Mouse (Mus musculus): ENCODE measurements at regions not wholly inside any gene's neighbourhood (a gene's known extent, or its start where the extent isn't known, plus 50 kb on each side); places are given as distances from the start of the nearest gene placed in this dataset.
"Not testable (repeated sequence)": the region's sequence is repeated elsewhere in the genome, so short reads cannot be mapped to it uniquely, and the experiment has no call there.

DNA sequence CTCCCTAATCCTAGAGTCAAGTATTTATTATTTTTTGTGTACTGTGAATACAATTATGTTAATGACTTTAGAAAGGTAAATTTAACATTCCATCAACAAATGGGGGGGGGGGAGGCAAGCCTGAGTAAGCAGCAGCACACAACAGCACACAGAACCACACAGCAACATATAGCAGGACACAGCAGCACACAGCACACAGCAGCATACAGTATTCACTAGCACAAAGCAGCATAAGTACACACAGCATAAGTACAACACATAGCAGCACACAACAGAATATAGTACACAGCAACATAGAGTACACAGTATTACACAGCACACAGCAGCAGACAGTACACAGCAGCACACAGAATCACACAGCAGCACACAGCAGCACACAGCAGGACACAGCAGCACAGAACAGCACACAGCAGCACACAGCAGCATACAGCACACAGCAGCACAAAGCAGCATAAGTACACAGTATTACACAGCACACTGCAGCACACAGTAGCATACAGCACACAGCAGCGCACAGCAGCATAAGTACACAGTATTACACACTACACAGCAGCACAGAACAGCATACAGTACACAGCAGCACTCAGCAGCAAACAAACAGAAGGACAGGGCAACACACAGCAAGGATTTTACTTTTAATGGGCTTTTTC lies 605.7 kb downstream of the Tbl1xr1 start:
- no peak for DNase-seq (ENCODE audit: low read depth in 3 of 3, low spot score in 3 of 3)
- Histone ChIP-seq H3K27me3 (ENCODE audit: control insufficient read depth, insufficient read depth, low read length) (no peaks in the 10 kb centered on the region), H3K27ac (no peak overlapping the region), H3K9ac (replicated peaks) (no peak overlapping the region), H3K4me3 (ENCODE audit: insufficient read depth in 1 of 2, low read depth in 2 of 2, low read length in 2 of 2) (no peak overlapping the region), H3K36me3 (replicated peaks; ENCODE audit: control insufficient read depth, insufficient read depth, low read depth) (no peaks in the 10 kb centered on the region), H3K4me2 (ENCODE audit: low read depth) (no peak overlapping the region), H3K9me3 (ENCODE audit: control insufficient read depth, low read length) (no peaks in the 10 kb centered on the region), H3K4me1 (replicated peaks; ENCODE audit: control insufficient read depth in 2 of 2, insufficient read depth in 2 of 2, low read length in 1 of 2) (no peaks in the 10 kb centered on the region)
- no peak for ATAC-seq (ENCODE audit: insufficient read depth)
- no peak for TF ChIP-seq EP300 (IDR thresholded peaks at IDR 0.05; ENCODE audit: low read depth)
- no peak for TF ChIP-seq CTCF (IDR thresholded peaks at IDR 0.05; ENCODE audit: low read depth)
- 41% methylated on average over 1 of the region's 1 CpGs for WGBS (ENCODE audit: insufficient replicate concordance)

DNA sequence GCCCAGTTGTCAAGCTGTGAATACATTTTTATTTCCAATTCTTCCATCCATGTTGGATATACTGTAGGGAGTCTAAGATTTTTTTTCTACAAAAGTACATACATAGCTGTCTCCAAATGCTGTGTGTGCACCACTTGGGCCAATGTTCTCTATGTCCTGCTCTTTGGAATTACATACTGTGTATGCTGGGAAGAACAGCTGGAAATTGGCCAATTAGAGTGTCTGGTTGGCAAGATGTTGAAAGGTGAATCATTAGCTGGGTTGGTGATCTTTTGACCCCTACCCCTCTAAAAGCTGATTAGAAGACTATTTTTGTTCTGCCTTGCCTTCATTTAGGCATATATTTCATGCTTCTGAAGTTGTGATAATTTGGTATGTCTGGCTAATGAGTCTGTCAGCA lies 622.9 kb downstream of the Tbl1xr1 start:
- no peaks in the 10 kb centered on the region for H3K27me3 ChIP-seq (ENCODE audit: control insufficient read depth, insufficient read depth, low read length)
- no peak overlapping the region for H3K4me3 ChIP-seq (ENCODE audit: insufficient read depth in 1 of 2, low read depth in 2 of 2, low read length in 2 of 2)
- H3K9me3 ChIP-seq (ENCODE audit: control insufficient read depth, low read length): no peaks in the 10 kb centered on the region
- no peak overlapping the region for H3K4me2 ChIP-seq (ENCODE audit: low read depth)
- no peaks in the 10 kb centered on the region for H3K36me3 ChIP-seq (replicated peaks; ENCODE audit: control insufficient read depth, insufficient read depth, low read depth)
- peak in 1 of 3 experiments; percentile 3 for DNase-seq (ENCODE audit: low read depth in 3 of 3, low spot score in 3 of 3)
- H3K4me1 ChIP-seq (replicated peaks; ENCODE audit: control insufficient read depth in 2 of 2, insufficient read depth in 2 of 2, low read length in 1 of 2): no peaks in the 10 kb centered on the region
- H3K27ac ChIP-seq: no peak overlapping the region
- no peak for ATAC-seq (ENCODE audit: insufficient read depth)
- H3K9ac ChIP-seq (replicated peaks): no peak overlapping the region
- TF ChIP-seq EP300 (IDR thresholded peaks at IDR 0.05; ENCODE audit: low read depth) (no peak), CTCF (IDR thresholded peaks at IDR 0.05; ENCODE audit: low read depth) (no peak)

DNA sequence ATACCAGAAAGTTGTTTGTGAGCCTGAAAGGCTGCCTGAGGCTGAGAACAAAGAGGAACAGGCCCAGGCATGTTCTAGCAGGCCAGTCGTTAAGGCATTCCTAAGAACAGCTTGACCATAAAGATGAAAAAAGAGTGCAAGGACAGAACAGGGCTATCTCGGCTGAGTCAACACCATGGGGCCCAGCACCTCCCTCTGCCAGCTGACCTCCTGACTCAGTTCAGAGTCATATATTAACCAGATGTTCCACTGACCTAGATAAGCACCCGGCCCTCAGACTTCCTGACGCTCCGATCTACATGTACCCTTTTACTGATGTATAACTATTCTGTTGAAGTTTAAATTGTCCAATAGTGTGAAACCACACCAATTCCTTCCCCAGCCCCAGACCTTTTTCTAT lies 625.0 kb downstream of the Tbl1xr1 start:
- H3K4me2 ChIP-seq (ENCODE audit: low read depth); H3K4me1 ChIP-seq (replicated peaks; ENCODE audit: control insufficient read depth in 2 of 2, insufficient read depth in 2 of 2, low read length in 1 of 2); H3K36me3 ChIP-seq (replicated peaks; ENCODE audit: control insufficient read depth, insufficient read depth, low read depth); H3K27me3 ChIP-seq (ENCODE audit: control insufficient read depth, insufficient read depth, low read length); DNase-seq (ENCODE audit: low read depth in 3 of 3, low spot score in 3 of 3); H3K27ac ChIP-seq; ATAC-seq (ENCODE audit: insufficient read depth); H3K4me3 ChIP-seq (ENCODE audit: insufficient read depth in 1 of 2, low read depth in 2 of 2, low read length in 2 of 2); H3K9me3 ChIP-seq (ENCODE audit: control insufficient read depth, low read length); H3K9ac ChIP-seq (replicated peaks): not testable (repeated sequence)
- 60% methylated on average over 5 of the region's 5 CpGs for WGBS (ENCODE audit: insufficient replicate concordance)

DNA sequence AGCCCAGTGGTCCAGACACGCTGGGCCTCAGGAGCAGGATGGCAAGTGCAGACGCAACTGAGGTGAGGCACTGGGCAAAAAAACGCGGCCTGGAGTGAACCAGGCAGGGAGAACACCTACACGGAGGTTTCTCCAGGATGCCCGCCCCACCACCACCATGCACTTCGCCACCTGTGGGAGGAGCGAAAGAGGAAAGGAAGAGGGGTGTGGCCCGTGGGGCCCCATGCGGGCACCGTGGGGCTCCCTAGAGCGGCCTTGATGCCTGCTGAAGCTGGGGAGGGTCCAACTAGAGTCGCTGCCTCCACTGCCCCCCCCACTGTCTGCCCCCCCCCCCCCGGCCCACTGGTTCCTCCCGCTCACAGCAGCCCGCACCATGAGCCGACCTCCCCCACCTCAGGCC lies 629.2 kb downstream of the Tbl1xr1 start:
- no peaks in the 10 kb centered on the region for H3K36me3 ChIP-seq (replicated peaks; ENCODE audit: control insufficient read depth, insufficient read depth, low read depth)
- no peaks in the 10 kb centered on the region for H3K27me3 ChIP-seq (ENCODE audit: control insufficient read depth, insufficient read depth, low read length)
- H3K9ac ChIP-seq (replicated peaks): no peak overlapping the region
- H3K4me3 ChIP-seq (ENCODE audit: insufficient read depth in 1 of 2, low read depth in 2 of 2, low read length in 2 of 2): no peak overlapping the region
- TF ChIP-seq CTCF (IDR thresholded peaks at IDR 0.05; ENCODE audit: low read depth): no peak
- no peak for TF ChIP-seq EP300 (IDR thresholded peaks at IDR 0.05; ENCODE audit: low read depth)
- WGBS (ENCODE audit: insufficient replicate concordance): 66% methylated on average over 16 of the region's 17 CpGs
- H3K27ac ChIP-seq: no peak overlapping the region
- no peaks in the 10 kb centered on the region for H3K9me3 ChIP-seq (ENCODE audit: control insufficient read depth, low read length)
- no peak for DNase-seq (ENCODE audit: low read depth in 3 of 3, low spot score in 3 of 3)
- no peak overlapping the region for H3K4me2 ChIP-seq (ENCODE audit: low read depth)
- no peaks in the 10 kb centered on the region for H3K4me1 ChIP-seq (replicated peaks; ENCODE audit: control insufficient read depth in 2 of 2, insufficient read depth in 2 of 2, low read length in 1 of 2)
- ATAC-seq (ENCODE audit: insufficient read depth): no peak

DNA sequence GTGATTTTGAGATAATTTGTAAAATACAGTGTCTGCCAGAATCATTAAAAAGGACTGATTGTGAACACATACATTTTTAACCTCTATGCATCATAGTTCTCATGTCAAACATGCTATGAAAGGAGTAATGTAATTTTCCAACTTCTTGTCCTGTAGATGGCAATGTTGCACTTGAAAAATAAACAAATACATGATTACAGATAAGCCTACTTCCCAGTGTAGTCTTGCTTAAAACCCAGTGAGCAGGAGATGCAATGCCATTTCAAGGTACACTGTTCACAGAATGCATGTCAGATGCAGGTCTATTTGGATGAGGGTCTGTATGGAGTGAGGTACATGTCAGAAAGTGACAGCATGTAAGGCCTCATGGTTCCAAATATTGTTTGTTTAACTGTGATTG lies 668.6 kb downstream of the Tbl1xr1 start:
- no peak overlapping the region for H3K4me2 ChIP-seq (ENCODE audit: low read depth)
- no peaks in the 10 kb centered on the region for H3K27me3 ChIP-seq (ENCODE audit: control insufficient read depth, insufficient read depth, low read length)
- no peak for DNase-seq (ENCODE audit: low read depth in 3 of 3, low spot score in 3 of 3)
- H3K4me1 ChIP-seq (replicated peaks; ENCODE audit: control insufficient read depth in 2 of 2, insufficient read depth in 2 of 2, low read length in 1 of 2): no peaks in the 10 kb centered on the region
- no peak overlapping the region for H3K9ac ChIP-seq (replicated peaks)
- H3K4me3 ChIP-seq (ENCODE audit: insufficient read depth in 1 of 2, low read depth in 2 of 2, low read length in 2 of 2): no peak overlapping the region
- no peak for TF ChIP-seq EP300 (IDR thresholded peaks at IDR 0.05; ENCODE audit: low read depth)
- TF ChIP-seq CTCF (IDR thresholded peaks at IDR 0.05; ENCODE audit: low read depth): no peak
- H3K27ac ChIP-seq: no peak overlapping the region
- no peaks in the 10 kb centered on the region for H3K9me3 ChIP-seq (ENCODE audit: control insufficient read depth, low read length)
- ATAC-seq (ENCODE audit: insufficient read depth): no peak
- H3K36me3 ChIP-seq (replicated peaks; ENCODE audit: control insufficient read depth, insufficient read depth, low read depth): no peaks in the 10 kb centered on the region

Data from liver, embryonic 14.5 days (tissue).